Mouse (Mus musculus): ENCODE measurements around the gene Ccdc43.

GRCm38 (mm10) chr11:102712411-102712810 lies 14.8 kb upstream of the Ccdc43 start:
- no peak for TF ChIP-seq CTCF (IDR thresholded peaks at IDR 0.05)
- TF ChIP-seq POLR2A (IDR thresholded peaks at IDR 0.05; ENCODE audit: insufficient read depth, low read depth, low read length) = no peak
